Mouse (Mus musculus) embryonic facial prominence, embryonic 12.5 days (tissue): ENCODE measurements at regions not wholly inside any gene's neighbourhood (a gene's known extent, or its start where the extent isn't known, plus 50 kb on each side); places are given as distances from the start of the nearest gene placed in this dataset.

Experiments used
- ATAC-seq: fragments of 200-750 bp; cut with Nextera tagmentation; 2 replicates; pipeline ENCODE4 v1.8.0; 2017; ENCODE audit not compliant: insufficient number of reproducible peaks, insufficient read depth, low FRiP score, low TSS enrichment
- H3K27ac ChIP-seq: fragments of 300-500 bp; sonication (generic); 2 replicates; pipeline ENCODE4 v1.5.1; 2016; ENCODE audit warnings: mild to moderate bottlenecking
- H3K27me3 ChIP-seq: fragments of 300-500 bp; sonication (generic); 2 replicates; pipeline ENCODE4 v1.6.1; 2016; ENCODE audit warnings: mild to moderate bottlenecking, moderate library complexity
- H3K36me3 ChIP-seq: fragments of 300-500 bp; sonication (generic); 2 replicates; pipeline ENCODE4 v1.6.1; 2016; ENCODE audit warnings: mild to moderate bottlenecking
- H3K4me1 ChIP-seq: fragments of 300-500 bp; sonication (generic); 2 replicates; pipeline ENCODE4 v1.6.1; 2016
- H3K4me2 ChIP-seq: fragments of 300-500 bp; sonication (generic); replicated peaks from 2 replicates; pipeline ENCODE4 v1.6.1; 2016; ENCODE audit warnings: mild to moderate bottlenecking, moderate library complexity
- H3K4me3 ChIP-seq: fragments of 300-500 bp; sonication (generic); 2 replicates; pipeline ENCODE4 v1.5.1; 2016; ENCODE audit warnings: mild to moderate bottlenecking
- H3K9ac ChIP-seq: fragments of 300-500 bp; sonication (generic); 2 replicates; pipeline ENCODE4 v1.6.1; 2016; ENCODE audit warnings: mild to moderate bottlenecking, moderate library complexity
- H3K9me3 ChIP-seq: fragments of 300-500 bp; sonication (generic); 2 replicates; pipeline ENCODE4 v1.6.1; 2016; ENCODE audit warnings: mild to moderate bottlenecking, moderate library complexity
- WGBS: fragments of 180-500 bp; shearing (Covaris S2); methylation state at CpG from one replicate; pipeline ENCODE4 v1.1.7; 2016; 5-methylcytosine and 5-hydroxymethylcytosine counted together

GRCm38 (mm10) chr9:61479626-61480025 lies 107.5 kb downstream of the Tle3 start:
- Histone ChIP-seq H3K9ac (no peak overlapping the region), H3K27ac (no peak overlapping the region), H3K4me2 (no peak overlapping the region), H3K9me3 (no peaks in the 10 kb centered on the region), H3K27me3 (no peaks in the 10 kb centered on the region), H3K36me3 (no peaks in the 10 kb centered on the region), H3K4me1 (no peaks in the 10 kb centered on the region), H3K4me3 (no peak overlapping the region)
- WGBS, result 35% methylated on average over 6 of the region's 6 CpGs
- no peak for ATAC-seq

- Histone ChIP-seq H3K9me3 (no peaks in the 10 kb centered on the region), H3K27ac (no peak overlapping the region), H3K4me2 (no peak overlapping the region), H3K9ac (no peak overlapping the region), H3K27me3 (no peaks in the 10 kb centered on the region), H3K36me3 (no peaks in the 10 kb centered on the region), H3K4me1 (no peaks in the 10 kb centered on the region), H3K4me3 (no peak overlapping the region)
- no peak for ATAC-seq
- WGBS, result 23% methylated on average over 9 of the region's 9 CpGs
These were observed 106.7 kb downstream of the Tle3 start for GRCm38 (mm10) chr9:61478862-61479261.

GRCm38 (mm10) chr9:61476351-61476750 lies 104.2 kb downstream of the Tle3 start:
- Histone ChIP-seq H3K9me3 (no peaks in the 10 kb centered on the region), H3K4me3 (no peak overlapping the region), H3K27me3 (no peaks in the 10 kb centered on the region), H3K27ac (no peak overlapping the region), H3K36me3 (no peaks in the 10 kb centered on the region), H3K9ac (no peak overlapping the region), H3K4me2 (no peak overlapping the region), H3K4me1 (no peaks in the 10 kb centered on the region)
- WGBS, result 60% methylated on average over 4 of the region's 4 CpGs
- no peak for ATAC-seq

GRCm38 (mm10) chr9:61470815-61471505 lies 98.8 kb downstream of the Tle3 start:
- Histone ChIP-seq H3K9ac (no peak overlapping the region), H3K27me3 (no peaks in the 10 kb centered on the region), H3K4me2 (no peak overlapping the region), H3K36me3 (no peaks in the 10 kb centered on the region), H3K4me3 (no peak overlapping the region), H3K27ac (no peak overlapping the region), H3K9me3 (no peaks in the 10 kb centered on the region), H3K4me1 (peaks cover 4% of the 10 kb centered on the region; the same call in 1 of the 2 replicates)
- 49% methylated on average over 6 of the region's 6 CpGs for WGBS
- ATAC-seq, result no peak

GRCm38 (mm10) chr9:61468897-61469509 lies 96.8 kb downstream of the Tle3 start:
- Histone ChIP-seq H3K9ac (no peak overlapping the region), H3K4me1 (peaks cover 4% of the 10 kb centered on the region; the same call in 1 of the 2 replicates), H3K9me3 (peaks cover 8% of the 10 kb centered on the region), H3K27me3 (no peaks in the 10 kb centered on the region), H3K36me3 (no peaks in the 10 kb centered on the region), H3K27ac (no peak overlapping the region), H3K4me3 (no peak overlapping the region), H3K4me2 (no peak overlapping the region)
- no peak for ATAC-seq
- 57% methylated on average over 11 of the region's 11 CpGs for WGBS

- H3K4me2 ChIP-seq, result no peak overlapping the region
- H3K9me3 ChIP-seq, result peaks cover 8% of the 10 kb centered on the region
- WGBS, result 32% methylated on average over 6 of the region's 6 CpGs
- peaks cover 4% of the 10 kb centered on the region; the same call in 1 of the 2 replicates for H3K4me1 ChIP-seq
- H3K4me3 ChIP-seq, result no peak overlapping the region
- H3K36me3 ChIP-seq, result no peaks in the 10 kb centered on the region
- no peak for ATAC-seq
- H3K9ac ChIP-seq, result no peak overlapping the region
- H3K27ac ChIP-seq, result no peak overlapping the region
- H3K27me3 ChIP-seq, result no peaks in the 10 kb centered on the region
These were observed 96.2 kb downstream of the Tle3 start for GRCm38 (mm10) chr9:61468368-61468848.
